Mouse (Mus musculus) MEL-GATA-1-ER (cell line): ENCODE results near the gene Tec.
"Not testable (repeated sequence)": the region's sequence is repeated elsewhere in the genome, so short reads cannot be mapped to it uniquely, and the experiment has no call there.

ENCODE experiments used
- DNase-seq: peaks from one replicate; pipeline ENCODE4 v3.0.0-alpha.2; 2012; ENCODE audit warnings: low read depth; ENCODE audit errors: extremely low read depth

Gene Tec

DNA sequence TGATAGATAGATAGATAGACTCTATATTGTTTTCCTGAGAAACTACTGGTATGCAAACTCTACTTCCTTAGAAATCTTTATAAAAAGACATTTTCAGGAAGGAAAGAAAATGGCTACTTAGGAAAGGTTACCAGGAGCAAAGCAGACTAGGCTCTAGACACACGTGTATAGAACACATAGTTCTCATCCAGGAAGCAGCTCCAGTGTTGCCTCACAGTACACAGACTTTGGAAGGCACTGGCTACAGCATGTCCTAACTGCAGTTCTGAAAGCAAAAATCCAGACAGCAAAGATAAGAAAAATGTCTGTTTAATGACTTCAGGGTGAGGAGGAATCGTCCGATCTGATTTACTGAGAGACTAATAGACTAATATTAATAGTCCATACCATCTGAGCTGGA lies 41.8 kb downstream of the Tec start:
- DNase-seq = no peak

DNA sequence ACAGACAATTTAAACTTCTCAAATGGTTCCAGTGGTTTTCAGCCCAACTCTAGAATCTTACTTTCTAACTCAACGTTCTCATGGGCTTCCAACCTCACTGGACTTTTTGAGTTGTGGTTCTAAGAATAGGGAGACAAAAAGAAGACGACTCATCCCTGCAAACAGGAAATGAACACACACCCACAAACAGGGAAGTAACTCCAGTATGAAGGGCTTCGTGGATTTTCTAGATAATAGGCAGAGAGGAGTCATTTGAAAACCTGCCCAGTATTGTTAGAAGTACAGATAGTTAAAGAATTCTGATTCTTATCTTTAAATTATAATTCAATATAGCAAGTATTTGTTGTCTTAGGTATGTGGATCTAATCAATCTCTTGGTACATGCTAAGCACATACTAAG lies 47.6 kb downstream of the Tec start:
- peak; percentile 55 for DNase-seq

DNA sequence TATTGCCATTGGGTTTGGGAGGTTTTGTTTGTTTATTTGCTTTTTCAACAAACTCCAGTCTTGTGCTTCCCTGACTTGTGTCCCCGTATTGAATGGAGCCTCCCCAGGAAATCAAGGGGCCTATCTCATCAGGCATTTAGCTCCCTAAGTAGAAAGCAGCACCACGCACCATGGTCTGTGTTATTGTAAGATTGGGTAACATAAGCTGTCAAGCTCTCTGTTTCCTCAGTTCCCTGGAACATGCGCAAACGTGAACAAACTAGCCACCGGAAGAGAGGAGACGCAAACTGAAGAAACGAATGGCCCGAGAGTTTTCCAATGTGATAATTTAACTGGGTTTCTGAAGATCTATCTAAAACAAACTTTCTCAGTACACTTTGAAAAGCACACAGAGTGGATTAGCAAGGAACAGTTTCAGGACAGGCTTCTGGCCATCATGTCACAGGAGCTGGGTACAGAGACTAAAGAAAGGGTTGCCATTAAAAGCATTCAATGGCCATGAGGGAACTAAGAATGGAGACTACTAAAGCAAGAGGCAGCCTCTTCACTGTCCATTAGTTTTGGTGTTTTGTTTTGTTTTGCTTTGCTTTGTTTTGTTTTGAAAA lies 48.1 kb downstream of the Tec start:
- DNase-seq = no peak

DNA sequence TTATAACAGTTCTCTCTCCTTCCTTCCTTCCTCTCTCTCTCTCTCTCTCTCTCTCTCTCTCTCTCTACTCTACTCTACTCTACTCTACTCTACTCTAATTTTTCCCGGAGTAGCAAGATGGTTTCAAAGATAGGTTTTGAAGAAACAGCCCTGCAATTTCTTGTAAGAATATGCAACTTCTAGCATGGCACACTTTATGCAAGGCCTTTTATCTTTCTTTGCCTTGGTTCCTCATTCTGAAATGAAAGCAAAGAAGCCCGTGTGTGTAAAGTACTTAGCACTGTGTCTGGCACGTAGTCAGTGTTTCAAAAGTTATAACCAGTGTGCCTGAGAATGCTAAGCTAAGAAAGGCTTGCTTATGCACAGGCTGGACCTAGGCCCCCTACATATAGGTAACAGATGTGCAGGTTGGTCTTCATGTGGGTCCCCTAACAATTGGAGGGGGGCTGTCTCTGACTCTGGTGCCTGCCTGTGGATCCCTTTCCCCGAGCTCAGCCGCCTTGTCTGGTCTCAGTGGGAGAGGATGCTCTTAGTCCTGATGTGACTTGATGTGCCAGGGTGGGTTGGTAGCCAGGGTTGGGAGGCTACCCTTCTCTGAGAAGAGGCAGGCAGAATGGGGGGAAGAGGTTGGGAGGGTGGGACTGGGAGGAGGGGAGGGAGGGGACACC lies 49.6 kb downstream of the Tec start:
- peak; percentile 77 for DNase-seq

DNA sequence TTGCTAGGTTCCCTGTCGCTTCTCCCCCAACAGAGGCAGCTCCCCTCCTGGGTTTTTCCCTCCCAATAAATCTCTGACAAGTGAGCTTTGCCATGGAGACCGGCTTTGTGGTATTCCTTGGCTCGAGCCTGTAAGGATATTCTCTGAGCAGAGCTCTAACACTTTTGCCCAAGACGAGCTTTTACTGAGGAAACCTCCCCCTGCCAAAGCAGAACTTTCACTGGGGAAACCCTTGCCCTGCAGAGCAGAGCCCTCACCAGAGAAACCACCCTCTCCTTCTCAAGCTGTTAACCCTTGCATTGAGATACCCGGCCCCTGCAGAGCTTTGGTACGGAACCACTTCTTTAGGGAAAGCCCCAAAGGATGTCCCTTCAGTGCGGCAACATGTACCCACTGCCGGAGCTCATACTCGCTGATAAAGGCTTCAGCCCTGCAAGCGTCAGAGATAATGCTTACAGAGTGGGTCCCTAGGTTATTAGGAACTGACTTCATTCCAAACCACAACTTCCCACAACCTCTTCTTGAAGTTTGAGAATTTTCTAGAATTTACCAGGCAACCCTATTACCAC lies 50.7 kb downstream of the Tec start:
- peak; percentile 83 for DNase-seq

DNA sequence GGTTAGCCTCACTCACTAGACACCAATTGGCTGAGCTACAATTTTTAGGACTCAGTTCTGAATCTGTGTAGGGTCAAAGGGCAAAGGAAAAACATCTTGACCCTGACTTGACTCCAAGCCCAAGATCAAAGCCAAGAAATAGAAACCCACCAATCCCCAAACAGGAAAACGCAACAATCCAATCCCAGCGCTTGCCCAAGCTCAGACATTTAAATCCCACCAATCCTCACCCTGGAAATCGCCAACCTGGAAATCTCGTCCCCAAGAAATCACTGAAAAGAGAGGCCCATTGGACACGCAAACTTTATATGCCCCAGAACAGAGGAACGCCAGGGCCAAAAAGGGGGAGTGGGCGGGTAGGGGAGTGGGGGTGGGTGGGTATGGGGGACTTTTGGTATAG lies 51.3 kb downstream of the Tec start:
- DNase-seq = not testable (repeated sequence)

DNA sequence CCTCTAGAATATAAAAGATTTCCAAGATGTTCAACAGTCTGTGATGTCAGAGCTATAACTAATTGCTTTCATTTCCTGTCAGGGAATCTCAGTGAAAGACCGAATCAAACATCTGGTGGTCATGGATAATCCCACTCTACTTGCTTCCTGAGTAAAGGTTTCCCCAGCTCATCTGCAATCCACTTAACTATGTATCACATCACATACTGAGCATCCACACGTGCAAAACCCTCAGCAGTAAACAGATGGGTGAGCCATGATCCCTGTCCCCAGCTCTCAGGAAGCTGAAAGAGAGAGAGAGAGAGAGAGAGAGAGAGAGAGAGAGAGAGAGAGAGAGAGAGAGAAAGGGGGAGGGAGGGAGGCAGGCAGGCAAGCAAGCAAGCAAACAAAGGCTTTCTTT lies 51.8 kb downstream of the Tec start:
- DNase-seq = no peak

DNA sequence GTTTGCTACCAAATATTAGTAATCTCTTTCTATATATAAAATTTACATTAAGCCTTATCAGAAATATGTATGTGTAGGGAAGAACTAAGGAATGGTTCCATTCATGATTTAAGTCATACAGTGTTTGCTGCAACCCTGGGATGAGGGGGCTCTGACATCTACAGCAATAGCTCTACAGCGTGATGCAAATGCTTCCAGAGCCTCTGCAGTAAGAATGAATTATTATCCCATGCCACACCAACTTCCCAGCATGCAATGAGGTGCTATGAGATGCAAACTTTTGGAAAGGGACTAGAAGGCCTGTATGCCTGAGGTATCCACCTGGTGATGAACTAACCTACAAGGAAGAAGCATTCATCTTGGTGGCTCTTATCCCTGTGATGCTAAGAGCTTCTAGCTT lies 52.2 kb downstream of the Tec start:
- DNase-seq = no peak

DNA sequence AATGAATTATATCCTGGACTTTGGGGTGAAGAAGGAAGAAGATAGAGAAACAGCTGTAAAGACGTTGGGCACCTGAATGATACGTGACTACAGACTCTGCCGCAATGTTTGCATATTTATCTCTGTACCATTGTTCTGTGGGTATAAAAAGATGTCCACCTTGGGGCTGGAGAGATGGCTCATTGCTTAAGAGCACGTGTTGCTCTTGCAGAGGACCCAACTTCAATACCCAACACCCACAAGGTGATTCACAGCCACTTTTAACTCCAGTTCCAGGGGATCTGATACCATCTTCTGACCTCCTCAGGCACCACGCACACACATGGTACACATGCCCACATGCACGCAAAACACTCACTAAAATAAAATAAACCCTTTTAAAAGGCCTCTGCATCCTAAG lies 52.9 kb downstream of the Tec start:
- no peak for DNase-seq

DNA sequence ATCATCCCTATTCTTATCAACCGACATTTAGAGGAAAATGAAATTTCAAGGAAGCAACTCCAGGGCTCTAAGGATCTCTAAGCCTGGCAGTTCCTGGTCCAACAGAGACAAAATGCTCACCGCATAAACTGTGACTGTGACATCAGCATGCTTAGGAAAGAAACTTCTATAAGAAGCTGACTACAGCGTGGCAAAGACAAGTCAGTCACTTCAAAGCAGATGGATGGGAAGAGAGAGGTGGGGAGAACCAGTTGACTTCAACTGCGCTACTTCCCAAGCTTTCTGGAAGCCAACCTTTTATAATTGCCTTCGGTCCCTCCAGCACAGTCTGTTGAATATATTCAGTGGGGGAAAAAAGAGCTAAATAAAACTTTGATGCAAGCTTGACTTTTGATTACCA lies 54.2 kb downstream of the Tec start:
- DNase-seq = no peak

DNA sequence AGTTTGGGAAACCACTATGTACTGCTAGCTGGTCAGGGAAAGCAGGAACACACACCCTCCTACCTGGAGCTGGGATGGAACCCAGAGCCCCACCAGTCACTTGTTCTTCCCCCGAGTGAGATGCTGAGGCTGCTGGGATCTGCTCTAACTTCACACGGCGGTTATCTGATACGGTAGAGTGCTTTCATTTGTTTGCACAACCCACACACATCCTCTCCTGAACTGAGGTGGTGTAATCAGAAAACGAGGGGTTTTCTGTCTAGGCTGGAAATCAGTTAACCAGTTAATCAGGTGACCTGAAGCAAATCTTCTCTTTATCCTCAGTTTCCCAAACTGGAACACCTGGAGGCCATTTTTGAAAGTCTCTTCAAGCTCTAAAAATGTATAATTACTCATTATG lies 55.4 kb downstream of the Tec start:
- DNase-seq = no peak

DNA sequence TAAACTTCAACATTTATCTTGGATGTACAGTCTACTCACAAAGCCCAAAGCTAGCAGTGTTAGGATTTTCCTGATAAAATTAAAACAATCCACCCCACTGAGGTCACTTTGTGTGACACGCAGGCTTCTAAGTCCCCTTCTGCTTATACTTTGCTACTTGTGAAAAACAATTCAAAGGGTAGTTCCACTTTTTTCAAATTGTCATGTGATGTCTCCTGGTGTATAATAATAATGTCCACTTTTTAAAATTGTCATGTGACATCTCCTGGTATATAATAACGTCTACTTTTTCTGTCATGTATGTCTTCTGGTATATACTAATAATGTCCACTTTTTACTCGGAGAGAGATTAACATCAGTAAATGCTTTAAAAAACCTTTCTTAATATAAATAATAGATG lies 56.0 kb downstream of the Tec start:
- DNase-seq = no peak

DNA sequence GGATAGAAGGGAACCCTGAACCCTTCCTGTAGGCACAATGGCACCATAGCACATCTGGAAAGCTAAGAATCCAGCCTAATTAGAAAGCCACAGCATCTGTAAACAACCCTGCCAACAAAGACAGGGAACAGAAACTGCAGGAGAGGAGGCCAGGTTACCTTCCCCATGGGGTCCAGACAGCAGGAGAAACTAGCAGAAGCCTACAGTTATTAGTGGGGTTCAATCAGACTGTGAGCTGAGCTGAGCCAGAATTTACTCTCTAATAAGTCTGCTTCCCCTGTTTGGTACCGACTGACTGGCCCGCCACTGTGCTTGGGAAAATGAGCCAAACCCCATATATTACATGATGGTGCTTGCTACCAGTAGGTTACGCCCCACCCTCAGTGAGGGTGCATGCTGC lies 56.9 kb downstream of the Tec start:
- DNase-seq = no peak

DNA sequence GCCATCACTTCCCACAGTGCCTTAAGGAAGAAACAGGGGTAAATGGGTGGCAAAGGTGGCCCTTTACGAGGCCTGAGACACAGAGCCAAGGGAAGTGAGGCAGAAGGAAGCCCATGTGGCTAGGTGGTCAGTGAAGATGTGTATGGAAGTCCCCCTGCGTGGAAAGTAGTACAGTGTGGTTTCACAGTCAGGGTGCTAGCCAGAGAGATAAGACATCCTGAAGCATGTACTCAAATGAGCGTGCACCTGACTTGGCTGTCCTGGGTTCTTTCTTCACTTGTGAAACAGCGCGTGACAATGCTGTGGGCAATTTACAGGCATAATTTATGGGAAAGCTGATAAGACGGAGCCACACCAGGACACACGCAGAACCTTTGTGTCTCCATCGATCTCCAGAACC lies 57.3 kb downstream of the Tec start:
- DNase-seq = no peak

DNA sequence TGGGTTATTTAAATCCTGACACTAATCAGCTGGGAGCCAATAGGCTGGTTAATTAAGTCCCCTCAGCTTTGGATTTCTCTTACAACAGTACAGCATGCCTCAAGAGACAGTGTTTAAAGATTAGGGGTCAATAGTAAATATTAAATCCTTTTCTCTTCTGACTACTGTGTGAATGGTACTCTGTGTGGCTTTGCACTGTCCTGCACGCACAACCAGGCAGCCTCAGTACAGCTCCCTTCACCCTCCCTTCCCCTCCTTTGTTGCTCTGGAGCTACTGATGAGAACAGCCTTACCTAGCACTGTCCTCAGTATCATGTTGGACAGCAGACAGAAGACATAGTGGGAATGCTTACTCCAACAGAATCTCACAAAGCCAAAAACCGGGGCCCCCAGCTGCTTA lies 58.8 kb downstream of the Tec start:
- DNase-seq = no peak

DNA sequence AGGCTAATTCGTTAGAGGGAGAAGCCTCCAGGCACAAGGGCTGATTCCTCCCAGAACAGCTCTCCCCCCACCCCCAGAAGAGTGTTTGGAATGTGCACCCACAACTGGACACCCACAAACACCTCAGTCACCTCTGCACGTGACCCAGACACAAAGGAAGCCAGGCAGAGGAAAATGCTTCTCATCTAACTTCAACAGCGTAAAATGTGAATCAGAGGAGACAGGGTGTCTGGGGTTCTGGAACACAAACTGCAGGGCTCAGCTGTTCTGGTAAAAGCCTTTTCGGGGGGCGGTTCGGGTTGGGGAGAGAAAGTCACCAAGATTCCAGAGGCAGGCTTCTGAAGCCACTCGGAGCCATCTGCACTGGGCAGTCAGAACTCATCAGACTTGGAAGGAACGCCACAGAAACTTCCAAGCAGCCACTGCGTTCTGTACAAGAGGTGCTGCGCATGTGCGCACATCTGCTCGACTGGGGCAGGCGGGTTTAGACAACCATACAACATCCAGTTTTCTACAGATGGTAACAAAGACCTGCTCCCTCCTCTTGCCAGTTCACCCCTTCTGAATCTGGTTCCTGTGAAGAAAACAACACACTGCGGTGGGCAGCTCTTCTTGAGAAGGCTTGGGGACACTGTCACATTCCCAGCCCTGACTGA lies 59.7 kb downstream of the Tec start:
- DNase-seq = no peak

DNA sequence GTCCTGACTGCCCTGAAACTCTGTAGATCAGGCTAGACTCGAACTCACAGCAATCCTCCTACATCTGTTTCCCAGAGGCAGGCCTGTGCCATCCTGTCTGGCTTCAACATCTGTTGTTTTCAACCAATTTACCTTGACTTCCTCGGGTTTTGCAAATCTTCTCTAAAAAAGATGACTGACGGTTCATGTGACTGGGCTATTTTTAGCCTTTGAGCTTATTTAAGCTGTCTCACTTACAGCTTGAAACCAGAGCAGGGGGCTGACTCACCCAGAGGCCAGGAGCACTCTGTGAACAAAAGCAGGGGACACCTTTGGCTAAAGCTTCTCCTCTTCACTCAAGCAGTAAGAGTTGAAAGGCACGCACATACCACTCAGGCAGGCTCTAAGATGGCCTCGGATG lies 65.4 kb downstream of the Tec start:
- DNase-seq = no peak

DNA sequence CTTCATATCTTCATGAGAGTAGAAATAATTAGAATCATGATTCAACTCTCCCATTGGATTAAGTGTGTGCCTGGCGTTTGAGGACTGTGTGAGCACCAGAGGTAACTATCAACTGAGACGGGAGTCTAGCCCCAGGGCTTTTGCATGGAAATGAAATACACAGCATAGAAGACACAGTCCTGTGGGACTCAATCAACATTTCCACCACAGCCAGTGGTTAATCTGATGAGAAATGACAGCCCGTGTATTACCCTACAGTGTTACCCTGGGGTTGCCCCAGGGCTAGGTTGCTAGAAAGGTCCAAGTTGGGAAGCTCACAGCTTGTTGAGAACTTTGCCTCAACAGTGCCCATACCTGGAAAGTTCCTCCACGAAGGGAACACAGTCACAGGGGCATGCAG lies 69.7 kb downstream of the Tec start:
- no peak for DNase-seq

DNA sequence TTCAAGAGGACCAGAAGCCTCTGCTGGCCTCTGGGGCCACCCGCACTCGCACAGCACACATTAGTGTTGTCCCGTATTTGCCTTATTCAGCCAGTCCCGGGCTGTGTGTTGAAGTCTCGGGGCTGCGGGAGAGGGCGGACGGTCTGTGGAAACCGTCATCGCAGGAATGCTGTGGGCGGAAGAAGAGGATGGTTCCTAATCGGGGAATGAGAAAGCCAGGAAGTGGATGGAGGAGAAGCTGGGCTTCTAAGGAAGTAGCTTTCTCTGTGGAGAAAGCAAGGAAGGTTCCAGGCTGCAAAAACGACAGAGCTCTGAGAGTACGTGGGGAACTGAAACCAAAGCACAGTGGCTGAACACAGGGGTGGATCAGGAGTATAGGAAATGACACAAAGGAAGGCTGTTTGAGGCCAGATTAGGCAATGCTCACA lies 72.1 kb downstream of the Tec start:
- DNase-seq = no peak

DNA sequence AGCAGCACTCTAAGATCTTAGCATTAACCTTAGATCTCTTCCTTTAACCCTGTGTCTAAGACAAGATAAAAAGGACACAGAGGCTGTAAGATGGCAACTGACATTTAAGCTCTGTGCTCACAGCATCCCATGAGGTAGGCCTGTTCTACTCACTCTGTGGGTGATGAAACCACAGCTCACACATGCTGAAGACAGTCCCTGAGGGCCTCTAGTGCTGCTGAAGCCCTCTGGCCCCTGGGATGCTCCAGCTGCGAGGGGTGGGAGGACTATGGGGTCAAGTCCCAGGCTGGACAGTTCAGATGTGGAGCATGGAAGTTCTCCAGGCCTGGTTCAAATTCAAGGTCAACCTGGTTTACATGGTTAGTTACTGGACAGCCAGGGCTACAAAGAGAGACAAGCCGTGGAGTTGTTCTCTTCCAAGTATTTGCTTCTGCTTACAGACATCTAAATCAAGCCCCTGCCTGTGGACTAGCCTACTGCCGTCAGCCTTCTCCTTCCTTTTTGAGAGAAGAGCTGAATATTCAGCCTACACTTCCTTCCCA lies 74.9 kb downstream of the Tec start:
- DNase-seq = no peak

DNA sequence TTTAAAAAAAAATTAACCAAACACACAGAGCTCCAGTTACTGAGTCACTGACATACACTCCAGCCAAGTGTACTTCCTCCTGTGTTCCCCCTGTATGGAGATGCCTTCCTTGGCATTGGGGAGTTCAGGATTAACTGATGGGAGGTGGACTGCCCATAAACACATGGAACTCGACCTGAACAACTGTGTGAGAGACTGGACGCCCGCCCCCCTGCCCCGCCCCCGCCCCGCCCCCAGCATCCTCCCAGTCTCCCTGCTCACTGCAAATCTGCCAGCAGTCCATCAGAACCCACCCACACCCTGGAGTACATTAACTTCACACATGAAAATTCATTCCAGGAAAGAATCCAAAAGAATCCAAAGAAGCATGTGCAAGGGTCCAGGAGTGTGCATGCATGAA lies 76.5 kb downstream of the Tec start:
- DNase-seq = no peak

DNA sequence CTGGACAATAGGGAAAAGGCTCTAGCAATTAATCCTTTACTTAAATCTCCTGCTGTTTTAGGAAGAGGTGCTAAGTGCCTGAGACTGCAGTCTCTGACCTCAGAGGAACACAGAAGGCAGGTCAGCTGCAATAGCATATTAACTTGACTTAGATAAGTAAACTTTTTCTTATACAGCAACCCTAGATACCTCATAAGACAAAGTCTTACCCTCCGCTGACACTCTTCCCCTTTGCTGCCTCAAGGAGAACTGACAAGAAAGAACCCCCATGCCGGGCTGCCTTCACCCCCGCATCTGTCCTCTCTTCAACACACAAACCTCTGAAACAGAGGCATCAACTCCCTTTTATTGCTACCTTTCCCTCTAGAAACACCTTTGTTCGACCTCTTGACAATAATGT lies 76.9 kb downstream of the Tec start:
- DNase-seq = no peak

DNA sequence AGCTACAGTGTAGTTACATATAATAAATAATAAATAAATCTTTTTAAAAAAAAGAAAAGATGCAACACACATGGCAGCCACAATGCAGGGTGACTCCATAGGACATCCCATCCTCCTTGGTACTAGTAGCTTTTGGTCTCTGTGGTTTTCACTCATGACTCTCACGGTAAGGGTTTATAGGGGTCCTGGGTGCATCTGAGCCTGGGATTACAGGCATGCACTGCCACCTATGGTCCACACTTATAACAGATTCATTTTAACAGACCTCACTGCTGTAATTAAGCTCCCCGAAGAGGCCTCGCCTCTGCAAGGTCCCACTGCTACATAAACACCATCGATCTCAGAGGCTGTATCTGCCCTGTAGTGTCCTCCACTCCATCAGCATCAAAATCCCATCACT lies 82.8 kb downstream of the Tec start:
- DNase-seq = no peak
